Mouse (Mus musculus): ENCODE results near the gene Cdk20. TPM values are rescaled to one million over a fixed set of nuclear protein-coding genes. Genes with fewer than 3 reads are reported as not detected.
"Not testable (repeated sequence)": the region's sequence is repeated elsewhere in the genome, so short reads cannot be mapped to it uniquely, and the experiment has no call there.

The Cdk20 gene
- polyA plus RNA-seq, 1 experiment from 2014 or later = 9.4 TPM

DNA sequence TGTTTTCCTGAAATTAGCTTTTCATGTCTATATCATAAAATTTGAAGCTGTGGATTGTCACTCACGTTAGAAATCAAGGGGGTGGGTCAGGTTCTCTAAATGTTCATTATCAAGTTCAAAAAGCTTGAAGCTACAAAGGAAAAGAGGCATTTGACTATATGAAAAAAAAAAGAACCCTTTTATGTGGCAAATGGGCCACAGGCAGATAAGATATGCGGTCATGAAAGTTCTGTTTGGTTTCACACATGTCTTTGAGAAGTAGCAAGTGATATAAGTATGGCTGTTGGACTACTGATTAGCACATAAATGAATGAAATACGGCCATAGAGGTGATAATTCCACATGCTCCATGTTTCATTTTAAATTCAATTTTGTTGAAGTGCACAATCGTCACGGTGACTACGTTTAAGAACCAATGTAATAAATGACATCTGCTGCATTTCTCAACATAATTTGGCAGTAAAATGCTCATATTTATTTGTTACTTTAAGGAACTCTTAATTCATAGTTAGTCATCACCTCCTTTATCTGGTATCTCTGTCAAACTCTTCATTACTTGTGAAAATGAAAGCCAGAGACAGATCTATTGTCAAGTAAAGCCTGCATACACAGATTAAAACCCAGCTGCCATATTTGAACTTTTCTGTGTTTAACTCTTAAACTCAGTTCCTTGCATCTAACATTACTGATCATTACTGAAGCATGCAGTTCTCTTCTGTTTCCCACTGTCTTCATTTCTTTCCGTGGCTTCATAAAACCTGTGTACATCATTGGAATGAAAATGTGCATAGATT lies 18.1 kb downstream of the Cdk20 start:
- WGBS = 83% methylated on average over 7 of the region's 7 CpGs
- H3K4me3 ChIP-seq (ENCODE audit: low read depth, low read length) = no peak overlapping the region

DNA sequence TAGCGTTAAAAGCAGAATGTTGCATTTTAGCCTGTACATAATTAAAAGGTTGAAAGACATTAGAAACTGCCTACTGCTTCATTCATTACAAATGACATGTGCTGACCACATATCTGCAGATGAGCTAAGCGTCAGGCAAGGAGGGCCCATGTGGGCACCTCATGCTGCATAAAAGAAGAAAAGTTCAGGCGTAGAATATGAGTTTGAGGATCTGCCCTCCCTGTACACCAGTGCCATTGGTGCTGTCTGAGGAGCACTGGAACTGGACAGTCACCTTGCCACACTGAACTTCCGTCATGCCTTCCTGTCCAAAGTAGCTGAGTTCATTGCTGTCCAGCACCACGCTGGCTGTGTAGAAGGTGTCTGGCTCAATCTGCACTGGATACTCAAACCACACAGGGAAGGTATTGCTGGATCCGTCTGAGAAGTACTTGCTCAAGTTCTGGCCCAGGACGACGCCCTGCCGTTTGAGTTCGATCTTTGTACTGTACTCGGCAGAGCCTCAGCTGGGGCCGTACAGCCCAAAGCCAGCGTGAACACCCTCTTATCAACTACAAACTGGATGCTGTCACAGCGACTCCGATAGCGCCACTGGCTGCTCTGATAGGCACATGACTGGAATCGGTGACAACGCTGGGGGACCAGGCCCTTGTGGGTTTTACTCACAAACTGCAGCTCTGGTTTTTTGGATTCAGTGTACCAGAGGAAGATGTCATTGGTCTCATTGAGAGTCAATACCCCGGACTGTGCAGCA lies 25.3 kb downstream of the Cdk20 start:
- H3K4me2 ChIP-seq (ENCODE audit: low read depth, low read length, severe bottlenecking); H3K4me1 ChIP-seq (replicated peaks; ENCODE audit: control insufficient read depth, insufficient read depth, low read length); H3K36me3 ChIP-seq (ENCODE audit: control insufficient read depth, insufficient read depth, low read length); ATAC-seq (replicated peaks; ENCODE audit: low FRiP score); DNase-seq (ENCODE audit: low spot score); H3K9me3 ChIP-seq (ENCODE audit: control insufficient read depth, low read length); H3K9ac ChIP-seq (ENCODE audit: low read length); H3K27me3 ChIP-seq (ENCODE audit: control insufficient read depth, insufficient read depth, low read length); H3K4me3 ChIP-seq (ENCODE audit: low read depth, low read length); H3K27ac ChIP-seq (ENCODE audit: low read depth, low read length): not testable (repeated sequence)
- 95% methylated on average over 19 of the region's 19 CpGs for WGBS

More for the DNA sequence above, 18.1 kb downstream of the Cdk20 start:
- H3K9me3 ChIP-seq (ENCODE audit: control insufficient read depth, low read length) = no peaks in the 10 kb centered on the region
- no peak overlapping the region for H3K9ac ChIP-seq (ENCODE audit: low read length)
- no peak overlapping the region for H3K27ac ChIP-seq (ENCODE audit: low read depth, low read length)
- H3K4me1 ChIP-seq (replicated peaks; ENCODE audit: control insufficient read depth, insufficient read depth, low read length) = no peaks in the 10 kb centered on the region
- H3K4me2 ChIP-seq (ENCODE audit: low read depth, low read length, severe bottlenecking) = no peak overlapping the region
- ATAC-seq (replicated peaks; ENCODE audit: low FRiP score) (no peak), DNase-seq (ENCODE audit: low spot score) (no peak)
- H3K36me3 ChIP-seq (ENCODE audit: control insufficient read depth, insufficient read depth, low read length) = no peaks in the 10 kb centered on the region
- no peaks in the 10 kb centered on the region for H3K27me3 ChIP-seq (ENCODE audit: control insufficient read depth, insufficient read depth, low read length)

DNA sequence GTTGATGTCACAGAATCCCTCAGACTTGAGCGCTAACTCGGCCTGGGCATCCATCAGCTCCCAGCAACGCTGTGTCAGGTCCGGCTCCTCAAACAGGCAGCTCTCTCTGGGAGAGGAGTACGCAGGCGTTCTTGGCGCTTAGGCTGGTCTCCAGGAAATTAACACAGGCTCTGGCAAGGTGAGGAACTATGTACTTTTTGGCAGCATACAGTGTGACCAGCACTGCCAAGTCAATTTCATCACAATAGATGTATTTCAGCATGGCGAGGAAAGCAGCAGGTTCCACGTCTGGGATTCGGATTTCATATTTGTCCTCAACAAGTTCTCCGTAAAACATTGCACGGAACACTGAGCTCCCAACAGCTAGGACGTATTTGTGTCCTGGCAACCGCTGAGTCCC lies 26.1 kb downstream of the Cdk20 start:
- Histone ChIP-seq H3K4me2 (ENCODE audit: low read depth, low read length, severe bottlenecking) (no peak overlapping the region), H3K4me1 (replicated peaks; ENCODE audit: control insufficient read depth, insufficient read depth, low read length) (no peaks in the 10 kb centered on the region), H3K36me3 (ENCODE audit: control insufficient read depth, insufficient read depth, low read length) (no peaks in the 10 kb centered on the region), H3K9ac (ENCODE audit: low read length) (no peak overlapping the region), H3K4me3 (ENCODE audit: low read depth, low read length) (no peak overlapping the region), H3K9me3 (ENCODE audit: control insufficient read depth, low read length) (no peaks in the 10 kb centered on the region), H3K27me3 (ENCODE audit: control insufficient read depth, insufficient read depth, low read length) (no peaks in the 10 kb centered on the region), H3K27ac (ENCODE audit: low read depth, low read length) (no peak overlapping the region)
- ATAC-seq (replicated peaks; ENCODE audit: low FRiP score) (no peak), DNase-seq (ENCODE audit: low spot score) (no peak)
- 92% methylated on average over 14 of the region's 14 CpGs for WGBS

DNA sequence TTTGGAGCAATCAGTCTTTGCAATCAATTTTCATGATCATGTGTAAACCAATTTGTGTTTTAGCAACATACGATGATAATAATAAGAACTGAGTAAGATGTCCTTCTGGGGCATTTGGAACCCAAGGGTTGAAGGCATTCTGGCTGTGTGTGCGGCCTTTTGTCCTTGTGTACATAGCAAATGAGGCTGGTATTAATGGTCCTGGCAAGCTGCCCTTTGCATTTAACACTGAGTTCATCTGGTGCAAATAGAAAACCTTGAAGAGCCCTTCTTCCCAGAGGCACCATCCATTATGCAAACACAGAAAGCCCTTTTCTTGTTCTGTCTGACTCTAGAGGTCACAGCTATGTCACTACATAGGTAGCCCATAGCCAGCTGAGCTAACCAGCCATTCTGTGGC lies 30.5 kb downstream of the Cdk20 start:
- ATAC-seq (replicated peaks; ENCODE audit: low FRiP score) (no peak), DNase-seq (ENCODE audit: low spot score) (no peak)
- Histone ChIP-seq H3K9me3 (ENCODE audit: control insufficient read depth, low read length) (no peaks in the 10 kb centered on the region), H3K4me3 (ENCODE audit: low read depth, low read length) (no peak overlapping the region), H3K27ac (ENCODE audit: low read depth, low read length) (no peak overlapping the region), H3K4me1 (replicated peaks; ENCODE audit: control insufficient read depth, insufficient read depth, low read length) (no peaks in the 10 kb centered on the region), H3K9ac (ENCODE audit: low read length) (no peak overlapping the region), H3K4me2 (ENCODE audit: low read depth, low read length, severe bottlenecking) (no peak overlapping the region), H3K36me3 (ENCODE audit: control insufficient read depth, insufficient read depth, low read length) (no peaks in the 10 kb centered on the region), H3K27me3 (ENCODE audit: control insufficient read depth, insufficient read depth, low read length) (no peaks in the 10 kb centered on the region)
- 82% methylated on average over 2 of the region's 2 CpGs for WGBS

DNA sequence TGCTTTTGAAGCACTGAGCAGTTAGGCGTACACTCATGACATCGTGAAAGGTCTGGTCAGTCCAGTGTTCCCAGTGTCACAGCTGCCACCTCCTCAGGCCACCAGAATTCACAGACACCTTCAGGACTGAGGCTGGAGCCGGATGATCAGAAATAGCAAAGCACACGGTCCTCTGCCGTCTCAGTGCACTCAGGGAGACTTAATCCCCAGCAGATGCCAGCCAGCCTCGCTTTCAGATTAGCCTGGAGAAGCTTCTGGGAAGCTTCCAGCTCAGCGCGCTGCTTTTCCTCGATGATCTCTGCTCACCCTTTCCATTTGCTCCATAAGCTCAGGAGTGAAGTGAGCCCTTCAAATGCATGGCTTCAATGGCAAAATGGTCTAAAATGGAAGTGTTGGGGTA lies 33.1 kb downstream of the Cdk20 start:
- Histone ChIP-seq H3K27ac (ENCODE audit: low read depth, low read length) (no peak overlapping the region), H3K9me3 (ENCODE audit: control insufficient read depth, low read length) (no peaks in the 10 kb centered on the region), H3K4me3 (ENCODE audit: low read depth, low read length) (no peak overlapping the region), H3K36me3 (ENCODE audit: control insufficient read depth, insufficient read depth, low read length) (no peaks in the 10 kb centered on the region), H3K9ac (ENCODE audit: low read length) (no peak overlapping the region), H3K4me1 (replicated peaks; ENCODE audit: control insufficient read depth, insufficient read depth, low read length) (no peaks in the 10 kb centered on the region), H3K27me3 (ENCODE audit: control insufficient read depth, insufficient read depth, low read length) (no peaks in the 10 kb centered on the region), H3K4me2 (ENCODE audit: low read depth, low read length, severe bottlenecking) (no peak overlapping the region)
- no peak for DNase-seq (ENCODE audit: low spot score)
- no peak for ATAC-seq (replicated peaks; ENCODE audit: low FRiP score)
- WGBS = 74% methylated on average over 9 of the region's 9 CpGs

DNA sequence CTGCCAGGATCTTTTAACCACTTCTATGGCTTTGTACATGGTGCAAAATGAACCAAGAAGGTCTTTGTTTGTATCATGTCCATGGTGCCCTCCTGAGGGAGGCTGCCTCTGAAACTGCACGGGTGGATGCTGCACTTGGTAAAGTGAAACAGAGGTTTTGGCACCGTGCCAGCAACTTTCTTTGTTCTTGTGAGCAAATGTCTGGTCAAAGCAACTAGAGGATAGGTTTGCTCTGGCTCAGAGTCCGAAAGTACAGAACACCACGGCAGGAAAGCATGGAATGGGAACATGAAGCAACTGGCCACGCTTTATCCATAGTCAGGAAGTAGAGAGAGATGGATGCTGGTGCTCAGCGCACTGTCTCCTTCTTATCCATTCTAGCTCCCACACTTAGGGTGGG lies 35.8 kb downstream of the Cdk20 start:
- WGBS = 86% methylated on average over 6 of the region's 6 CpGs

DNA sequence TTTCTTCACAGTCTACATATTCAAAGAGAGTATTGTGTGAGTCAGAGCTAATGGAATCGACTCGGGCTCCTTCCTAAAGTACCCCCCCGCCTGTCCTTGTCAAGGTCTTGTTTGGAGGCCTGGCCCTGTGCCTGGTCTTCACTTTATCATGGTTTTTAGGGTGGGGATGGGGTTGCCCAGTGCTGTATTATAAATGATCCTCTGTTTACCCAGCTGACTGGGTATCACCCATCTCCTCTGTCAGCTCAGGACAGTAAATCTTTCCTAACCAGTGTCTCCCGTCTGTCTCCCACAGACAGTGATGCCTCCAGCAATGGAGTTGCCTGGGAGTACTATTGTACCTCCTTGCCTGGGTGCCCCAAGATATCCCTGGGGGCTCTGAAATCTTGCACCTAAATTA lies 45.9 kb downstream of the Cdk20 start:
- Histone ChIP-seq H3K9ac (ENCODE audit: low read length) (no peak overlapping the region), H3K27ac (ENCODE audit: low read depth, low read length) (no peak overlapping the region), H3K4me1 (replicated peaks; ENCODE audit: control insufficient read depth, insufficient read depth, low read length) (no peaks in the 10 kb centered on the region), H3K4me2 (ENCODE audit: low read depth, low read length, severe bottlenecking) (no peak overlapping the region), H3K4me3 (ENCODE audit: low read depth, low read length) (no peak overlapping the region), H3K27me3 (ENCODE audit: control insufficient read depth, insufficient read depth, low read length) (no peaks in the 10 kb centered on the region), H3K9me3 (ENCODE audit: control insufficient read depth, low read length) (no peaks in the 10 kb centered on the region), H3K36me3 (ENCODE audit: control insufficient read depth, insufficient read depth, low read length) (no peaks in the 10 kb centered on the region)
- ATAC-seq (replicated peaks; ENCODE audit: low FRiP score) = no peak
- 91% methylated on average over 4 of the region's 4 CpGs for WGBS
- no peak for DNase-seq (ENCODE audit: low spot score)

More for the DNA sequence above, 35.8 kb downstream of the Cdk20 start:
- no peak for DNase-seq (ENCODE audit: low spot score)
- no peak for ATAC-seq (replicated peaks; ENCODE audit: low FRiP score)
- H3K4me2 ChIP-seq (ENCODE audit: low read depth, low read length, severe bottlenecking) = no peak overlapping the region
- H3K27ac ChIP-seq (ENCODE audit: low read depth, low read length) = no peak overlapping the region
- H3K4me1 ChIP-seq (replicated peaks; ENCODE audit: control insufficient read depth, insufficient read depth, low read length) = no peaks in the 10 kb centered on the region
- H3K9ac ChIP-seq (ENCODE audit: low read length) = no peak overlapping the region
- H3K9me3 ChIP-seq (ENCODE audit: control insufficient read depth, low read length) = no peaks in the 10 kb centered on the region
- H3K36me3 ChIP-seq (ENCODE audit: control insufficient read depth, insufficient read depth, low read length) = no peaks in the 10 kb centered on the region
- H3K27me3 ChIP-seq (ENCODE audit: control insufficient read depth, insufficient read depth, low read length) = no peaks in the 10 kb centered on the region
- no peak overlapping the region for H3K4me3 ChIP-seq (ENCODE audit: low read depth, low read length)

DNA sequence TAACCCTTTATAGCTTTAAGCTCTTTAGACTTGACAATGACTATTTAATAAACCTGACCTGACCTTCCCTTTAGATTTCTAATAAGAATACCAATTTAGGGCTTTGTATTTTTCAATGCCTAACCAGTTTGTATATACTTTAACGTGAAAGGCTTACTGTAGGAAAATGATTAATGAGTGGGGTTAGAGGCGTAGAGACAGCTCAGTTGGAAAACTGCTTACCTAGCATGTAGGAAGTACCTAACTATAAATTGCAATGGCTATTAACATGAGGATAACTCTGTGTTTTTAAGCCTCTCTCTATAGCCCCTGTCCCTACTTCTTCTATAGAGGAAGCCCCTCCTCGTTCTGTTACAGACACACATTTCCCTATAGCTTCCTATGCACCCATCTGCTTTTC lies 47.8 kb downstream of the Cdk20 start:
- 87% methylated on average over 3 of the region's 3 CpGs for WGBS
- Histone ChIP-seq H3K4me1 (replicated peaks; ENCODE audit: control insufficient read depth, insufficient read depth, low read length) (no peaks in the 10 kb centered on the region), H3K27ac (ENCODE audit: low read depth, low read length) (no peak overlapping the region), H3K9ac (ENCODE audit: low read length) (no peak overlapping the region), H3K4me3 (ENCODE audit: low read depth, low read length) (no peak overlapping the region), H3K4me2 (ENCODE audit: low read depth, low read length, severe bottlenecking) (no peak overlapping the region), H3K9me3 (ENCODE audit: control insufficient read depth, low read length) (no peaks in the 10 kb centered on the region), H3K27me3 (ENCODE audit: control insufficient read depth, insufficient read depth, low read length) (no peaks in the 10 kb centered on the region), H3K36me3 (ENCODE audit: control insufficient read depth, insufficient read depth, low read length) (no peaks in the 10 kb centered on the region)
- ATAC-seq (replicated peaks; ENCODE audit: low FRiP score) = no peak
- no peak for DNase-seq (ENCODE audit: low spot score)
